Mouse (Mus musculus): ENCODE measurements around the gene Elk4.

The Elk4 gene

GRCm38 (mm10) chr1:131982907-131983306 is 24.5 kb upstream of the Elk4 start:
- intact Hi-C loops (cut with DNase I), result no loop called here

DNA sequence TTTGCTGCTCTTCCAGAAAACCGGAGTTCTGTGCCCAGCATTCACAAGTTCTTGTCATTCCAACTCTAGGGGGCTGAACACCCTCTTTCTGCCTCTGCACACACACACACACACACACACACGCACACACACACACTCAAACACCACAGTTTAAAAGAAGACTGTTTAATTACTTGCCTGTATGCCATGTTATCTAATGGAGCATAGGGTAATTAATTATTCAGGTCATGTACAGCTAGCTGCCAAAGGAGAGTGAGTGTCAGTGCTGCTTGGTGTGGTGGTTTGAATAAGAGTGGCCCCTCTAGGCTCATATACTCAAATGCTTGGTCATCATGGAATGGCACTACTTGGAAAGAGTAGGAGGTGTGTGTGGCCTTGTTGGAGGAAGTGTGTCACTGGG is 23.6 kb upstream of the Elk4 start:
- intact Hi-C loops (cut with DNase I), result no loop called here

- intact Hi-C loops (cut with DNase I), result no loop called here
Observed at GRCm38 (mm10) chr1:131987432-131987831, 20.0 kb upstream of the Elk4 start.

DNA sequence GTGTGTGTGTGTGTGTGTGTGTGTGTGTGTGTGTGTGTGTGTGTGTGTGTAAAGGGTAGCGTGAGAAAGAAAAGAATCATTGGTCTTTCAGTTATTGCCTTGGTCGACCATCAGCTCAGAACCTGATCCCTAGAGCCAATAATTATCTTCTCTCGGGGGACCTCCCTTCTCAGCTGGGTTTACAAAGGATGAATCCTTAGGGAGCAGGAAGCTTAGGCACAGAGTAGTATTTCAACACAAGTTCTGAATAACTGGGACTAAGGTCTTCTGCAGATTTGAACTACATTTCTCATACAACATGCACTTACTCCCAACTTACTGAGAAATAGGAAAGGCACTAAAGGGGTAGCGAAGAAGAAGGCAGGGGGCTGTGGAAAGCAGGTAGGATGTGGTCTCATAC is 17.9 kb upstream of the Elk4 start:
- intact Hi-C loops (cut with DNase I), result no loop called here

DNA sequence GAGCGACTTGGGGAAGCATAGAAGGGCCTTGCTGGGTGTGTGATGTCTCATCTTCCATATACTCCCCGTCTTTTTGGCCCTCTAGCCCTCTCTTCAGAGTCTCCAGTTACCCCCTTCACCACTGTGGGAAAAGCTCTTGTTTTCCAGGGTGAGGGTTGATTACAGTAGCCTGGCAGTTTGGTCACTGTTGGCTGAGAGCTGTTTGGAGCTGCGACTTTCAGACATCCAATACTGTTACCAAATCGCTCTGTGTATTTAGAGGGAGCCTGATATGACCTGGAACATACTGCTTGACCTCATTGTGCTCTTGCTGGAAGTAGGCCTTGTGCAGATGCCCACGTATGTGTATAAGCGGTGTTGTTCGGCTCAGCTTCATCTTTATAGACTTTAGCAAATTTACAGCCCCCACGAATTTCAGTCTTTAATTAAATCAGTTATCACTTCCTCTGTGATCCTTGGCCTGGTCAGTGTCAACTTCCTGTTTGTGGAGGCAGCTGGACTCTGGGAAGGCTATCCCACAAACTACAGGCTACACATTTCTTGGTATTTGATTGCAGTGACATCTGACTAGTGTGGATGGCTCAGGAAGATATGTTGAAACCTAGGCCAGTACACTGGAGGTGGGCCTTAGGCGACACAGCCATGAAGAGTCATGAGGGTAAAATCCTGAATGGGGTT is 17.2 kb upstream of the Elk4 start:
- intact Hi-C loops (cut with DNase I), result no loop called here

- intact Hi-C loops (cut with DNase I), result no loop called here
Observed at GRCm38 (mm10) chr1:131992561-131993001, 14.8 kb upstream of the Elk4 start.

DNA sequence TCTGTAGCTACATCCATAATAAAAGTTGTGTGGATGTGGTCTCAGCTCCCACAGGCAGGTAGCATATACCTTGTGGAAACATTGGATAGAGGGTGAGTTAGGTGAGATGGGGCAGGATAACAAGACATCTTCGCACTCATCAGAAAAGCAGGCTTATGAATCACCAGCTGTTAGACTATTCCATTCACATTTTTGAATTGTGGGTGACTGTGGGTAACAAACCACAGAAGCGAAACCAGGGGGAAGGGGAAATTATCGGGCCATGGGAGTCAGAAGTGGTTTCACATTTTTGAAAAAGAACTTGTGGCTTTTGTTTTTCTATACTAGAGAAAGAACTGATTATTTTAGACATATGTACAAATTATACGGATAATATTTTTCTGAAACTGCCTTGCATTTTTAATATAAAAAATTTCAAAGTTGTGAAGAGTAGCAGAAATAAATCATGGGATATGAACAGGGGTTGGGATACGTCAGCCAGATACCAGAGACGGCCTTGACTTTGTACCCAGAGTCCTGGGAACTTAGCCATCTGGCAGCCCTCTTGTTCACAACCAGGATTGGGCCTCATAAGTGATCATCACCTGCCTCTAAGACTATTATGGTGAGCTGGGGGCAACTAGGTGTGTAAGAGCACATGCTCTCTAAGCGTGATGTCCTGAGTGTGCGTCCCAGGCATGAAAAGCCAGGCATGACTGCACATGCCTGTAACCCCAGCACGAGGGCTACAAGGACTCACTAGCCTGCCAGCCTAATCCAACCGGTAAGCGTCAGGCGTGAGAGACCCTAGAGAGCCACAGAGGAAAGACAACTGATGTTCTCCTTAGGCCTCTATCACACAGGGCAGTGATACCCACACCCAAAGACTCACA is 14.0 kb upstream of the Elk4 start:
- intact Hi-C loops (cut with DNase I), result loop anchor here (2.0 kb wide), 1 partner anchor 51 kb away; no protein-coding TSS in a partner anchor

- intact Hi-C loops (cut with DNase I), result loop anchor here (2.0 to 5.0 kb wide), 2 partner anchors 50 to 122 kb away; no protein-coding TSS in a partner anchor
Observed at GRCm38 (mm10) chr1:131995062-131995461, 12.3 kb upstream of the Elk4 start.

- intact Hi-C loops (cut with DNase I), result no loop called here
Observed at GRCm38 (mm10) chr1:132000506-132000905, 6.9 kb upstream of the Elk4 start.

DNA sequence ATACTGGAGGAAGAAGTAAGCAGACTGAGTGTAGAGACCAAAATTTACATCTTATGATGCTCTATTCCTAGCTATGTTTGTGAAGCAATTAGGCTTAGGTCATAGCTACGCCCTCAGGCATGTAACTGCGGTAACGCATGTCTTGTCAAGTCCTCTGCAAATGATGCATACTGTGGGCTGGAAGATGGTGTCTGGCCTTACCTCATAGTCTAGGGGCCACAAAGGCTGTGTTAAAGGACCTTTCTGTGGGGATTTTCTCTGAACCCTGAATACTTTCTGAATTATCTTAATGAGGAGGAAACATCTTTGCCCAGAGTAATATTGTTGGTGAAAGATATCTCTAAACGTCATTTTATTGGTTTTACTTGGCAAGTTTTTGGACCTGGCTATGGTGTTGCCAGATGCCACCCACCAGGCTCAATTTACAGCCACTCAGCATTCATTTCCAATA is 5.5 kb upstream of the Elk4 start:
- intact Hi-C loops (cut with DNase I), result no loop called here

DNA sequence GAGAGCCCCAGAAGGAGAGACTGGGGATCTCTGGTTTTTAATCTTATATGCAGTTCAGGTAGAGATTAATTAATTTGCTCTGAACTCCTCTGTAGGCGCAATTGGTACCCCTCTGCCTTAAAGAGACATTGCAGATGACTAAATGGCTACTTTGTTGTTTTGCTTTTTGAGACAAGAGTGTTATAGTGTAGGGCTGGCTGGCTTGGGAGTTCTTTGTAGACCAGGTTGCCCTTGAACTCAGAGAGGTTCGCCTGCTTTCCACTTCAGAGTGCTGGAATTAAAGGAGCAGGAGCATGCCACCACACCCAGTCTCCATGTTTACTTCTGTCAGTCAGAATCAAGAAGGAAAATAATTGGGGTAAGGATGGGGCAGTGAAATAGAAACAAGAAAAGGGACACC is 4.3 kb upstream of the Elk4 start:
- intact Hi-C loops (cut with DNase I), result no loop called here

DNA sequence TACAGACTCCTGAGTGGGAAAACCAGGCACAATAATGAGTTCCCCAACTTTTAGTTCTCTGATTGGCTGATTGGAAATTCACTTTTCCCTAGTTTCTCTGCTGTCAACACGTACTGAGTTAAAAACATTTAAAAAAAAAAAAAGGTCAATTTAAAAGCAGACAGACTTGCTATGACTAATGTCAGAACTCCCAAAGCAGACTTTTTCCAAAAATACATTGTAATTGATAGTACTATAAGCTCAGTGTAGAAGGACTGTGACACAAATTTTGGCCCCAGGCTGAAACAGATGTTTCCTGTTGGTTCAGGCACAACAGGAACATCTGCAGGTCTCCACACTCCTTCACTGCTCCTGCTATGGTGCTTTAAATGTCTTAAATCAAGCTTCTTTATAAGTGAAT is 3.6 kb upstream of the Elk4 start:
- intact Hi-C loops (cut with DNase I), result no loop called here

- intact Hi-C loops (cut with DNase I), result no loop called here
Observed at GRCm38 (mm10) chr1:132004574-132005180, 2.7 kb upstream of the Elk4 start.

- intact Hi-C loops (cut with DNase I), result no loop called here
Observed at GRCm38 (mm10) chr1:132005466-132005865, 1.9 kb upstream of the Elk4 start.

GRCm38 (mm10) chr1:132006046-132006445 is 1.4 kb upstream of the Elk4 start:
- intact Hi-C loops (cut with DNase I), result no loop called here

DNA sequence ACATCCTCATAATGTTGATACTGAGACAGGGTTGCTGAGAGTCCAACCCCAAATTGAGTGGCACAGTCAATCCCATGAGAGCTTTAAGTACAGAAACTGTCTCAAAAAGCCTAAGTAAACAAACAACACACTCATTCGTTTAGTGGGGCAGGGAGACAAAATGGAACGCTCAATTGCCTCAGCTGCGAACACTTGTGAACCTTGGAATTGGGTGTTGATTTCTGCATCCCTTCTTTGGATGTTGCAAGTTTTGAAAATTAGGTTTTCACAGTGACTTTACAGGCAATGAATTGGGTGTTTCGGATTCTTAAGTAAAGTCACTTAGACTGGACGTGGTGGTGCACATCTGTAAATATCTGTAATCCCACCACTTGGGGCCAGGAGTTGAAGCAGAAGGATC is 686 bp upstream of the Elk4 start:
- intact Hi-C loops (cut with DNase I), result no loop called here

DNA sequence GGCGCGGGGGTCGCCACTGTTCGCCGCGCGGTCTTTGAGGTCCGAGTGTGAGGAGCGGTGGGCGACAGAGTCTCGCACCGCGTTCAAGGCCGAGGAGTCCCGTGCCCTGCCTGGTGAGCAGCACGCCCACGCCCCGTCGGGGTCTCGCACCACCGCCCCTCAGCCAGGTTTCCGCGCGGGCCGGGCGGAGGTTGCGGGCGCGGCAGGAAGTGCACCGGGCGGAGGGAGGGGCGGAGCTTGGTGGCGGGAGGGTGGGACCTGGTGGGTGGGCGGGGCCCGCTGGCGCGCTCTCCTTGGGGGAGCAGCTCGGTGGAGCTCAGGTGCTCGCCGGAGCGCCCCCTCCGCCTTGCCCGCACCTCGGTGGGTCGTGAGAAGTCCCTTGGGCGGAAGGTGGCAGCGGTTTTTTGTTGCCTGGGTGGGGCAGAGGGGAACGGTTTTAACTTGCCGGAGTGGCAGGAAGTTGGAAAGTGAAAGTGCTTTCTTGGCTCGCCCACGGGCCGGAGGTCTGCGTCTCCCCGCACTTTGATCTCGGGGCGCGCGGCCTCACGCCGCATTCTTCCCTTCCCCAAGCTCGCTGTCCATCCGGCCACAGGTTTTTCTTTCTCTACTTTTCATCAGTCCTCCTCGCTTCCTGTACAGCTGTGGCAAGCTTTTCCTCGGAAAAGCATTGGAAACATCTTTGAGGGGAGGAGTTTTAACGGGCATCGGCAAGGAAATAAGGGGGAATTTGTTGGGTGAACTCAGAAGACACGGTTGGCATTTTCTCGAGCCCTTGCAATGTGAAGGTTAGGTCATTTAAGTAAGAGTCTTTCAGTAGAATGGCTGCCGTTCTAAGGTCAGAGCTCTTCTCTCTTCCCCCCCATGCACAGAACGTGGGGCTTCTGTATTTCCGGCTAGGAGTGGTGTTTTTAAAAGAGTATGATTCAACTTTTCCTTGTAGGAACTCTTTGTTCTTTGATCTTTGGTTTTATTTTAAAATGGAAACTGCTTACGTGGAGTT is 721 bp downstream of the Elk4 start:
- intact Hi-C loops (cut with DNase I), result no loop called here

GRCm38 (mm10) chr1:132008881-132009644 is 1.7 kb downstream of the Elk4 start:
- intact Hi-C loops (cut with DNase I), result no loop called here

DNA sequence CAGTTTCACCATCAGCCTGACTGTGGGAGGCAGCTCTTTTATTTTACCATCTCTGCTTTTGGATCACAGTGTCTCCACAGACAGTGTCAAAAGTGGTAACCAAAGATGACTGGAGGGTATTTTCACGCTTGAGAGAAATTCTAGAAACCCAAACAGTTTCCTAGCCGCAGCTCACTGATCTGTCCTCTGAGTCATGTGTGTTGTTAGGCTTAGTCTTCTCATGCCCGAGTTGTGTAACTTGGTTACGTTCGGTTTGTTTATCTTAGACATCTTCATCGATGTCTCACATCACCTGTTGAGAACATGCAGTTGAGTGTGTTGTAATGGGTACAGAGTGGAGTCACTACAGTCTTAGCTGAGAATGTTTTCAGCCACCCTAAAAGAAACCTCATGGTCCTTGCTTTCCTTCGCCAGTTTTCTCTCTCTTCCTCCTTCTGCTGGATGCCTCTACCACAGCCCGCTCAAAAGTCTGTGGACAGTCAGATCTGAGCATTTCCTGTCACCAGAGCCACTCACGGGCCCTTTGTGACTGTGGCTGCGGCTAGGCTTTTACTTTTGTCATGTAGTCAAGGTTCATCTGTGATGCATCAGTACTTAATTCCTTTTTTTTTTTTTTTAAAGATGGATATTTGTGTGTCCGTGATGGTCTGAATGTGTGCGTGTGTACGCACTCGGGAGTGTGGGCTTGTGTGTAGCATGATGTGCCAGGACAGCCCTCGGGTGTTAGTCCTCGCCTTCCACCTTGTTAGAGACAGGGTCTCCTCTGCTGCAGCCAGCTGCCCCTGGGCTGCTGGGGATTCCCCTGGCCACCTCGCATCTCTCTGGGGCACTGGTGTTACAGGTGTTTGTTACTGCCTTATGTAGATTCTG is 3.5 kb downstream of the Elk4 start:
- intact Hi-C loops (cut with DNase I), result no loop called here
